Mouse (Mus musculus) kidney, adult 11 months (tissue): ENCODE results near the gene Rapgef2.

Experiments used
- DNase-seq: peaks from one replicate; pipeline ENCODE4 v3.0.0; 2022

Gene Rapgef2

DNA sequence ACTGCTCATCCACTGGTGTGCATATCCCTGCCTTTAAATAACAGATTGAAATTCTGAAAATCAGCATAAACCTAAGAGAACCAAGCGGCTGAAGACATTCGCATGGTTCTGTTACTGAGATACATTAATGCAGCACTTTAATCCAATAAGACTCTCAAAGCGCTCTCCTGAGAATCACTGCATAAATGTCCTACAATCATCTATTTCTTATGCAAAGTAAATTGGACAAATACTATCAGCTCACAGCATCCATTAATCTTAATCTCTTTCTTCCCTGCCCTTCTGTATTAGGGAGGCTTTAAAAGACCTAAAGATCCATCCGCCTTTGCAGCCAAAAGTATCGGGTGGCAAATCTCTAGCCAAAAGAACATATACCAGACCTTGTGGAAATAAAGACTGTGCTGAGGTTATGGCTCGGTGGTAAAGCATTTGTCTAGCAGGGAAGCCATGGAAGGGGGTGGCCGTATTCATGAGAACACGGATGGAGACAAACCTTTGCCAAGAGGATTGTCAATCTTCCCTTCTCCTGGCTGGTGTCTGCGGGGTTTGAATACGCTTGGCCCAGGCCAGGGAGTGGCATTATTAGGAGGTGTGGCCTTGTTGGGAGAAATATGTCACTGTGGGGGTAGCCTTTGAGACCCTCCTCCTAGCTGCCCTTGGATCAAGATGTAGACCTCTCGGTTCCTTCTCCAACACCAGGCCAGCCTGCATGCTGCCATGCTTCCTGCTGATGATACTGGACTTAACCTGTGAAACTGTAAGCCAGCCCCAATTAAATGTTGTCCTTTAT lies 10.3 kb downstream of the Rapgef2 start:
- DNase-seq = no peak

DNA sequence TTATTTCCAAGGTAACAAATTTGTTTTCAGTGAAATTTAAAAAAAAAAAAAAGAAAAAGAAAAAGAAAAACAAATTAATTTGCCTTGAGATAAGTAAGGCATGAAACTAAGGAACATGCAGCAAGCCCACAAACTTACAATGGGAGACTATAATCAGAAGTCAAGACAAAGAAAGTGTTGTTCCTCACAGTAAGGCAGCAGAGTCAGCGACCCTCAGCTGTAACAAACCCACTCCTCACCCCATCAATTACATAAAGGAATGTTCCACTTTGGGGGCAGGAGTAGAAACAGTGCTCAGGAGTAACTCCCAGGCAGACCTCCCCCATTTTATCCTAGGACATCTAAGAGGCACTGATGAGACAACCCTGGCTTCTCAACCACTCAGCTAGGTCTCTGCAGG lies 13.0 kb downstream of the Rapgef2 start:
- no peak for DNase-seq

DNA sequence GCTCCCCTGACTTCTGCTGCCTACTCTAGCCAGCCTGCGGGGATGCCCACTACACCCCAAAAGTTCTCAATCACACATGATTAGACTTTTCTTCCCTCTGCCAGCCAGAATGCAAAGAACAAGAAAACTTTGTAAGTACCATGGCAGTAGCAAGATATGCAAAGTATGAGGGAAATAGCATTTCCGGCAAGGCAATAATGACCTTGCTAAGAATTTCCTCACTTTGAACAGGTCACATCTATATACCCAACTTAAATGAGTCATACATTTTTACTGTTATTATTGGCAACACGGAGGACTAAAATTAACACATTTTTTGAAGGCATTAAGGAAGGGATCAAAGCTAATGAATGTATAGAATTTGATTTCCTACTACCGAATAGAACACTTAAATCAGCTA lies 13.4 kb downstream of the Rapgef2 start:
- no peak for DNase-seq

DNA sequence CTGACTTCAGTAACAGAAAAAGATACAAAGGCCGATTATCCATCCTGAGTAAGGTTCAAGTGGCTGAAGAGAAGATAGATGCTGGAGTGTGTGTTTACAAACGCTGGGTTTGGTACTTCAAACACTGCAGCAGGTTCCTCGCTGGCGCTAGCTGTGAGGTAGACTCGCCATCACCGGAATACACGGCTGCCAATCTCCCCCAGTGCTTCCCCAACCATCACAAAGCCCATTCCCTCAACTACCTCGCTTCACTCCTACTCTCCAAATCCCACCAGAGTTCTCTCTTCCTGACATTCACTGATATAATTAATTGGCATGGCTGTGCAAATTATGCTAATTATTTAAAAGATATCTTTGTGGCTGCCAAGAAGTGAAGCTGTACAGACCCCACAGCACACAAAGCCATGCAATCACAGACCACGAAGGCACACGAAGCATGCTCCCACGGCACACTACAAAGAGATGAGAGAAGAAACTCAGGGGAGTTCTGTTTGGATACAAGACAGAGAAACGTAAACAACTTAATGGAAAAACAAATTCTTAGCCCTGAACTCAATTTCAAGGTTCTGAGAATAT lies 15.2 kb downstream of the Rapgef2 start:
- no peak for DNase-seq

DNA sequence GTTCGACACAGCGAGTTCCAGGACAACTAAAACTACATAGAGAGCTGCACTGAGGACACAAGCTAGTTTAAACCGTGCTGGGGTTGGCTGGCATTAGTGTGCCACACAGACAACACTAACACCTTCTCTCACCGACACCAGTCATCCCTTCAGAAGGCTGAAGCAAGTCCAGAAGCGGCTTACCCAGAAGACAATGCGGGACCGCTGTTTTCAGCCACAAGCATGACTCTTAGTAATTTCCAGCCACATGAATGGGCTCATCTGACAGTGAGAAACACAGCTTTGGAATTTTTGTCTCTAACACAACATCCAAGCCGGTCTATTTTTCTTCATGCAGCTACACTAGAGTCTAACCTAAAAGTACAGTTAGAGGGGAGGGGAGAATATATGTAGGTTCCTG lies 16.4 kb downstream of the Rapgef2 start:
- no peak for DNase-seq

DNA sequence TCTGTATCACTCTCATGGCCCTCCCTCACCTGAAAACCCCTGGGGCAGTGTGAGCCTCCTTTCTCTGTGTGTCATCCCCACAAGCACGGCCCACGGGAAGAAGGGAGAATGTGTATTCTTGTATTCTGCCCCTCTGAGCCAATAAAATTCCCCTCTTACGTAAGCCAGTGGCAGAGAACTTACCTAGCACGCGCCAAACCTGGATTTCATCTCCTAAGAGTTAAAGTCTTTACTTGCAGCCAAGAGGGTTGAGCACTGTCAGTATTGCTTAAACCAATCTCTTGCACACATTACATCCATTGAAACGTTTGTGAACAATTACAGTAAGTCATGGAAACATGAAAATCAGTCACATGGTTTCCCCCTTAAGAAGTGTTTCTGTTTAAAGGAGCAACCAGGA lies 19.3 kb downstream of the Rapgef2 start:
- DNase-seq = no peak

DNA sequence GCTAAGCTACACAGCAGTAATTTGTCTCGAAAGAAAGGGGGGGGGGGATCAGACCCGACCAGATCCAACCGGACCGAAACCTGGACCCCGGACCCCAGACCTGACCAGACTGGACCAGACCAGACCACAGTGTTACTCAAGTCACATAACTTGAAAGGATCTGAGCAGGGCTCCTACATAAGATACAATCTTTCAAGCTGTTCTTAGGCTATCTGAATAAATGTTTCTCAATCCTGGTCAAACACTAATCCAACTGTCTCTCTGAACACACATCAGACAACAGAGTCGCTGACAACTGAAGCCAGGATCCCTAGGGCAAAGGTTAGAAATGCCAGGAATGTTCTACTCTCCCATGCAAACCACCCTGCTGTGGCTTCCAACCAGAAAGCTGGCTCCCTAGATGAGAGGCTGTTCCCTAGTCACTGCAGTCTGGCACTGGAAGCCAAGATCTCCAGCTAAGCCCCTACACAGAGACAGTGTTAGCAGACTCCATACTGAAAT lies 24.5 kb downstream of the Rapgef2 start:
- peak; percentile 85 for DNase-seq

DNA sequence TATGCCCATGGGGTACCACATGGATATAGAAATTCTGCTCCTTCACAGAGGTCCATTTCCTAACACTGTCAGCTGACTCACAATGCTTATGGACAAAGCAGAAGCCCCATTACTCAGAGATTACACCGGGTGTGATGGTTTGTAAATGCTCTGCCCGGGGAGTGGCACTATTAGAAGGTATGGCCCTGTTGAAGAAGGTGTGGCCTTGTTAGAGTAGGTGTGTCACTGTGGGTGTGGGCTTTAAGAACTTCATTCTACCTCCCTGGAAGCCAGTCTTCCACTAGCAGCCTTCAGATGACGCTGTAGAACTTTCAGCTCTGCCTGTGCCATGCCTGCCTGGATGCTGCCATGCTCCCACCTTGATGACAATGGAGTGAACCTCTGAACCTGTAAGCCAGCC lies 32.3 kb downstream of the Rapgef2 start:
- no peak for DNase-seq

DNA sequence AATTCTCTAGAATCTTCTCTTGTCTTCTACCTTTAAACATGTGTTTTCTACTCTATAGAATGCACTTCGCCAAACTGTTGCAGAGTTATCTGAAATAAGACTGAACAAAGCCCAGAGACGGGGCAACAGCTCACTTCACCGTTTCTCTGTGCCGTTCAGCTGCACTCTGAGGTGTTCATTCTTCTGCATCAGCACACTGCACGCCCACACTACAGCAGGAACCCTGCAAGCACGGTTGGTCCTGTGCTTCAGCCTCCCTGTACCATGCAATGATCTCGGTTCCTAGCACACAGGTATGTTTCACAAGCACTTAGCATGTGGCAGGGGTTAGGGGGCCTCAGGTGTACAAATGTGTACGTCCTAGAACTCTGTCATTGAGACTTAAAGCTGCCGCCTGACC lies 32.9 kb downstream of the Rapgef2 start:
- DNase-seq = no peak

DNA sequence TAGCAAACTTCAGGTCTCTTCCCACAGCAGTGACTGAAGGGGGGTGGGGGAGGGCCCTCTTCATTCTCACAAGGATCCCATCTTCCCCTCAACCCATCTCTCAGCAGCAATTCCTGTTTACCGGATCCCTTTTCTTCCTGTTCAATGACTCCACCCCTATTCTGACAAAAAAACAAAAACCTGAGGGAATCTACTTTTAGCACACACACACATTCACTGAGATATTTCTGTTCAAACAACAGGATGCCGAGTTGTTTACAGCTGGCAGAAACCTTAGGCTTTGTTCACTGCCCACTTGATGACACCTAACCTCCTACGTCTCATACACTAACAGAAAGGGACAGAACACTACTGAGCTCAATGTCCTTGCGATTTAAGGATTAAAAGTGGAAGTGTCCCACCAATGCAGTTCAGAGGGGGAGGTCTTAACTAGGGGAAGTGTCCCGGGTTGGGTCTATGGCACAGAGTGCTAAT lies 33.4 kb downstream of the Rapgef2 start:
- DNase-seq = peak; percentile 30

DNA sequence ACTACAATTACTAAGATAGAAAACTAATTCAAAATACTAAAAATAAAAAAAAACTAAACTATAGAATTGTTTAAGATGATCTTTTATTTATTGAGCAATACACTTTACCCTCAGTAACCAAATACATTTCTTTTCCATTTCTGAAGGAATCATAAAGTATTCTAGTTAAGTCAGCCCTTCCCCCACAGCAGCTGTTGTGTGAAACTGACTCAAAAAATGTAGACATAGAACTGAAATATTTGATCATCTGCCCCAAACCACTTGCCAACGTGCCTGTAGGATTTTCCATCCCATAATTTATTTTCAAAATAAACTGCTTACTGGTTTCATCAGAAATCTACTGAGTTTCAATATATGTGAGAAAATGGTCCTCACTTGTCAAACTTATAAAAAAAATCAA lies 36.4 kb downstream of the Rapgef2 start:
- DNase-seq = no peak

DNA sequence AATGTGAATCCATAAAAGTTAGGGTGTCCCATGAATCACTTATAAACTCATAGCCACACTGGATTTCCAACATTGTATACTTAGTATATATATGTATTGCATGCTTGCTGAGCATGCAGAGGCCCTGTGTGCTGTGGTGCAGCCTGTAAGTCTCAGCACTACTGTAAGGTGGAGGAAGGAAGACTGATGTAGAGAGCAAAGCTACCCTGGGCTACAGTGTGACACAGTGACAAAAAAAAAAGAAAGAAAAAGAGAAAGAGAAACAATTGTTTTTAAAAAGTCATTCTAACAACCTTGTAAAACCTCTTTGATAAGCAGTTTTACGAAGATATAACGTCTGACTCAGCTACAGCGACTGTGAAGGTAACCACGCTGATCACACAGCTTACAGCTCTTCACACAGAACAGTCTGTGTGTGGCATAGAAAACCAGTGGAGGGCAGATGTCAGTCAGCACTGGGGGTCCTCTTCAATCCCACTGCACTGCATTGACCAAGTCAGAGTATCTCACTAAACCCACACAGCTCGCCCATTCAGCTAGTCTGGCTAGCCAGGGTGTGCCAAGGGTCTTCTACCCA lies 37.6 kb downstream of the Rapgef2 start:
- no peak for DNase-seq

DNA sequence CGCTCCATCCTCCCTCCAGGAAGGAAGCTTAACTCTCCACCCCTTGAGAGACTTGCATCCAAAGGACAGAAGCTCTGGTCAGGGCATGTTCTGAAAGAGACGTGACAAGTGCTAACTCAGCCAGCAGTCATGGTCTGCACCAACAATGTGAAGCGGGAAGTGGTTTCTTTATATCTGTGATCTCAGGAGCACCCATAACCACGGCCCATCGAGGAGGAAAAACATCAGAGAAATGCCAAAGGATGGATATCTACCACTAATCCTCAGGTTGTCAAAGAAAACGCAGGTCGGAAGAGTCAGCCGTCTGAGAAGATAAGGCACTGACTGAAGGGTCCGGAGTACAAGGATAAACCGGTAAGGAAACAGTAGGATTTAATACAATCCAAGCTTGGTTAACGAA lies 38.1 kb downstream of the Rapgef2 start:
- no peak for DNase-seq

DNA sequence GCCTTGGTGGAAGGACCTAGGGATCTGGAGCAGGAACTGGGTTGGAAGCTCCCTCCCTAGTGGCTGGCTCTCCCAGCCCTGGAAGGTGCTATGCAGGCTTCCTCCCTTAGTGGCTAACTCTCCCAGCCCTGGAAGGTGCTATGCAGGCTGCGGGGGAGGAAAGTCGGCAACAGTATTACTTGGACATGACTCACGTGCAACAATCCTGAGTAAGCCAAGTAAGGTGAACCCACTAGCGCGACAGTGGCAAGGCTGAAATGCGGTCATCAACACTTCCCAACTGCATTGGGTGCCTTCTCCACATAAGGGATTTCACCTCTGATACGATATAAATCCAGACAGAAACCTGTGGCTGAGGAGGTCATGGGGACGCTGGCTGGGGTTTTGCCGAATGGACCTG lies 42.0 kb downstream of the Rapgef2 start:
- DNase-seq = no peak

DNA sequence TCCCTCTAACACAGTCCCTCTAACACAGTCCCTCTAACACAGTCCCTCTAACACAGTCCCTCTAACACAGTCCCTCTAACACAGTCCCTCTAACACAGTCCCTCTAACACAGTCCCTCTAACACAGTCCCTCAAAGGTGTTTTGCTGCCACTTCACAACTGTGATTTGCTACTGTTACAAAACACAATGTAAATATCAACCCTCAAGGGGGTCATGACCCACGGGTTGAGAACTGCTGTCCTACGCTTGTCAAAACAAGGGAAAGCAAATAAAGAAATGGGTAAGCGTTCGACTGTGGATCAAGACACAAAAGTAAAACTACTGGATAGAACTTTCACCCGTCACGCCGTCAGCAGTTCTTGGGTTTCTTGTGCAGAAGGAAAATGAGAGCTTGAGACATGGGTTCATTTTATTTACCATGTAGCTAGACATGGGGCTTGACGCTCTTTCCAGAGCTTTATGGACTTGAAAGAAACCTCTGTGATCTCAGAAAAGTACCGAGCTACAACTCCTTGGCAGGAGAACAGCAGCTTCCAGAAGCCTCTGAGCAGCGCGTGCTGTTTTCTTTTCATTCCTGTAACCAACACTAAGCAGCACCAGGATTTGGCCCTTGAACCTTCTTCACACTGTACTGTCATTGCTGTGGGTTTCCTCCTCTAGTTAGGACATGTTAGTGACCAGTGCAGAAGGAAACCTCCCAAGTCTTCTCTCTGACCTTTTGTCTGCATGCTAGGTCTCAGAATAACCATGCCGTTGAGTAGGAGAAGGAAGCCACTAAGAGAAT lies 43.2 kb downstream of the Rapgef2 start:
- no peak for DNase-seq

DNA sequence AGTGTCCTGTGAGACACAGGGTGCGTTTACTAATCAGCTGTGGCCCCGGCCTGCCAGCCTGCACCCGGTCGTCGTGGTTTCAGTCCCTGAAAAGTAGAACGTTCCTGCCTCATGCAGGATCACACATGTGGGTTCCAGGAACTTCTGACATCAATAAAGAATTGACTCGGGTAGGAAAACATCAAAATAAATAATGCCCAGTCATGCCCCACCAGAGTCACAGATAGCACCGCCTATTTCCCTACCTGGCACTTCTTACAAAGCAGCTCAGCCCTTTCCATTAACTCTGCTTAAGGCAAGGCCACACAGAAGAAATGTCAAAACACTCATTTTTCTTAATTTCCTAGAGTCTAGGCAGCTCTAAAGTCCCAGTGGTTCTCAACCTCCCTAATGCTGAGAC lies 44.0 kb downstream of the Rapgef2 start:
- DNase-seq = no peak

DNA sequence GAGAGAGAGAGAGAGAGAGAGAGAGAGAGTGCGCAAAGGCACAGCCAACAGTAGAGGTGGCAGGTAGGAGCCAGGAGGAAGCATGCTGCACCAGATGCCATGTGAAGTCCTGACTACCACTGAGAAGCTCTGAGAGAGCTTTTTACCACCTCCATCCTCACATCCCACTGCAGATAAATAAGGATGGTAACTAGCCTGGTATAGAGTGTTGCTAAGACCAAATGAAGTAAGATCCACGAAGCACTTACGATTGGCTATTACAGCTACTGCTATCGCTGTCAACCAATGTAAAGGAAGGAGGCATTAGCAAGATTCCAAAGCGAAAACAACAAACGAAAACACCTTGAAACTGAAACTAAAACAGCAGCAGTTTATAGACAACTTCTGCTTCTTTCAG lies 47.3 kb downstream of the Rapgef2 start:
- no peak for DNase-seq

DNA sequence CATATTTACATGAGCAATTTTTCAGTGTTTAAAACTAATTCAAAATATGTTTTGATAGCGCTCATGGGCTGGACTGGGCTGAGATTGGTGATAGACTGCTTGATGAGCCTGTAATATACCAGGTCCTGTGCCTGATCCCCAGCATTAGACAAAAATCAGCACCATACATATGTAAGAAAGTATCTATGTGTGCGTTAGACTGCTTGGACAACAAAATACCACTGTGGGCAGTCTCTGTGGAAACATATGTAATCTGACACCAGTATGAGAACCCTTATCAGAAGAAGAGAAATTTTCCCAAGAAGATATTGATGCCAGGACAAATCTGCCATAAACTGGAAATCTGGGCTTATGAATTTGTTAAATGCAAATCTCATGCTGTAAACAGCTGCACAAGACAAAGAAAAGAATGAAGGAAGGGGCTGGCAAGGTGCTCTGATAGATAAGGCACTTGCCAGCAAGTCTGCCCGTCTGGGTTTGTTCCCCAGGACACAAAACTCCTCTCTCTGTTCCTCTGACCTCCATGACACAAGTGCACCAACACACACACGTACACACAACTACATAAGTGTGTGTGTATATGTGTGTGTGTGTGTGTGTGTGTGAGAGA lies 47.8 kb downstream of the Rapgef2 start:
- no peak for DNase-seq

DNA sequence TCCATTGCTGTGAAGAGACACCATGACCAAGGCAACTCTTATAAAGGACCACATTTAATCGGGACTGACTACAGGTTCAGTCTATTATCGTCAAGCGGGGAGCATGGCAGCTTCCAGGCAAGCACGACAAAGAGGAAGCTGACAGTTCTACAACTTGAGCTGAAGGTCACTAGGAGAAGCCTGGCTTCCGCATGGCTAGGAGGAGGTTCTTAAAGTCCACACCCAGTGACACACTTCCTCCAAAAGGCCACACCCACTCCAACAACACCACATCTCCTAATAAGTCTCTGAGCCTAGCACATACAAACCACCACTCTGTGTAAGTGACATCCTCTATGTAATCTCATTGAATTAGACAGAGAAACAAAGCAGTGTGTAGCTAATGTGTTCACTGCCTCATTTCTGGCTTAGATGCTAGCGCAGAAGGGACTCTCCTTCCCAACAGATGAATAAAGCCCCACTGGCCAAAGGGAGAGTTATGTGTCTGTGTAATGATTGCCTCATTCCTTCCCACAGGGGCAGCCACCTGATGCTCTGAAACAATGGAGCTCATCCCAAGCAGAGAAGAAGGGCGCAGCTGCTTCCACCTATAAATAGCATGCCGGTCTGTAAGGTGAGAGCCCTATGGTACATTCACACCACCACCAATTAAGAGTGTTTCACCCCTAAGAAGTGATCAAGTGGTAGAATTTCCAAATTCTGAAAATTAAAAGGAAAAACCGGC lies 48.5 kb downstream of the Rapgef2 start:
- DNase-seq = no peak

DNA sequence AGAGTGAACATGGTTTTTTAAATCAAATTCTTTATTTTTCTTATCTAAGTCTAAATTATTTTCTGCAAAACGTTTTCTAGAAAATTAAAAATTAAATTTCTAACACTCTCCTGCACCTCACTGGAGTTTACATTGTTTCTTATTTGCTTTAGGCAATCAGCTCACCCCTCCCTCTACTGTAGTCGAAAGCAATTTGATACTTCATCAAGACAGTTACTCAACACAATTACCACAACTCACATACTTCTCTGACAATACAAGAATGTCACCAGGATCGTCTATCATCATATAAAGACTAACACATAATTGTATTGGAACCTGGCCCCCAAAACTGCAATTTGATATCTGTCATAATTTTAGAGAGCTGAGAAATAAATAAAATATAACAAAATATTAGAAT lies 51.8 kb downstream of the Rapgef2 start:
- DNase-seq = no peak

DNA sequence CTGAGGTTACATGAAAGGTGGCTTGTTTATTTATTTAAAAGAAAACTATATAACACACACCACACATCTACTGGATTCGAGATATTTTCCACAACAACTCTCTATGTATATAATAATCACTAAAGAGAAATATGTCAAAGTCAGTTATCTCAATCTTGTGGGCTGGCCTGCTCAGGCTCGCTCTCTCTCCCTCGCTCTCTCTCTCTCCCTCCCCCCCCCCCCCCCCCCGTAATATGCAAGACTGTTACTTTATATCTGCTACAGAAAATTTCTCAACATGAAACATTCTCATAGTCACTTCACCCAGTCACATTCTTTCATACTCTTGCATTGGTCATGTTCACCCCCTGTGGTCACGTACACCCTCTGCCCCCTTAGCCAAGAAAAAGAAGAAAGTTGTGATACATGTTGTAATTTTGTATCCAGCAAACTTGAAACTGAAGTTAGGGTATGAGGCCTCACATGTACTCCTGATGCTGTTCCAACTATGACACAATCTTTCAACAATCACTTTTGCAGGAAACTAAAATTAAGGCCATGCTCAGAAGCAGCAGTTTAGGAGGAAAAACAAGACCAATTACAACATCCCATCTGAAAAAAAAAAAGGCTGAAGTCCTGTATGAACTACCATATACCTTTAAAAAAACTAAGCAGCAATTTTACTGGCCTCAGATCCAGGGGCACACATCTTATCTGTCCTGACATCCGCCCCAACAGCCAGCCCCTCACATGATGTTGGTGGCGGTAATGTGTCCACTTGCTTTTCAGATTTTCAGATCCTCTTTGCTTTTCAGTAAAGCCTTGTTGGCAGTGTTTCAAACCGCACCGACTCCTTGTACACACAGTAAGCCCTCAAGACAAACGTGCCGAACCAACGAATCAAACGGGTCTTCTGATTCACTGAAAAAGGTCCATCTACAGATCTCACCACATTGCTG lies 52.6 kb downstream of the Rapgef2 start:
- no peak for DNase-seq
